ENCODE assay signal across 10 mouse cellular contexts in the genomic region with DNA sequence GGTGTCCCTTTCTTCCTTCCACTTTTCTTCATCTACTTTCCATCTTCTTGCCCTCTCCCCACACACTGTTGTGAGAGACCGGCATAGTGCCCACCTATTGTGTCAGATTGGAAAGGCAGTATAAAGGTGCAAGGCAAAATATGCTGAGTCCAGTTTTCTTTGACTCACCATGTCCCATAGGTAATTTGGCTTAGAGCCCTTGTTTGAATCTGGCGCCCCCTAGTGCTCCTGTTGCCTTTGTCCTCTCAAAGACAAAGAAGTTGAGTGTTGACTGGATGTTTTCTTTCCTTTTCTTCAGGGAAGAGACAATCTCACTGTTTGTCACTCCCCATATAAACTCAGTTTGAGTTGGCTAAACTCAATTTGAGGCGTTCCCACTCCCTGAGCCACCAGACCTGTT.
A peak's percentile ranks its signal among the peaks of the same experiment; 100 is the strongest.
DNase-seq lines count a peak whose midpoint lies in the region; ATAC-seq and TF ChIP-seq lines count a peak whose summit lies in the region.
"Had no signal": no experiment of that assay in that cellular context is flagged by ENCODE, and none has a peak within 500 bp of the region (broad histone marks: within the 10 kb centered on the region; RNA-seq: fewer than 3 reads in every experiment).

No protein-coding gene starts in this region.

- H3K4me1 ChIP-seq in kidney, embryonic 15.5 days = no peaks in the 10 kb centered on the region
- H3K4me1 ChIP-seq in E14TG2a.4 (replicated peaks; ENCODE audit: low read depth, low read length) = no peaks in the 10 kb centered on the region
- H3K4me1 ChIP-seq in embryonic facial prominence, embryonic 10.5 days = no peaks in the 10 kb centered on the region
- no peaks in the 10 kb centered on the region for H3K4me1 ChIP-seq in forebrain, embryonic 10.5 days
- H3K4me1 ChIP-seq: neural tube, embryonic 13.5 days; stomach, embryonic 15.5 days had no signal

- no peak overlapping the region for H3K4me2 ChIP-seq in kidney, embryonic 15.5 days
- H3K4me2 ChIP-seq: neural tube, embryonic 13.5 days; stomach, embryonic 15.5 days had no signal

- H3K9me3 ChIP-seq in kidney, embryonic 15.5 days (replicated peaks) = no peaks in the 10 kb centered on the region
- H3K9me3 ChIP-seq in E14TG2a.4 (ENCODE audit: low read length) = no peaks in the 10 kb centered on the region
- H3K9me3 ChIP-seq in embryonic facial prominence, embryonic 10.5 days = no peaks in the 10 kb centered on the region
- H3K9me3 ChIP-seq in forebrain, embryonic 10.5 days = no peaks in the 10 kb centered on the region
- H3K9me3 ChIP-seq: neural tube, embryonic 13.5 days; stomach, embryonic 15.5 days had no signal

- H3K9ac ChIP-seq in kidney, embryonic 15.5 days = no peak overlapping the region
- H3K9ac ChIP-seq: neural tube, embryonic 13.5 days; stomach, embryonic 15.5 days had no signal

- no peak overlapping the region for H3K27ac ChIP-seq in kidney, embryonic 15.5 days
- H3K27ac ChIP-seq in embryonic facial prominence, embryonic 10.5 days (replicated peaks) = no peak overlapping the region
- H3K27ac ChIP-seq in forebrain, embryonic 10.5 days = no peak overlapping the region
- H3K27ac ChIP-seq: neural tube, embryonic 13.5 days; stomach, embryonic 15.5 days had no signal

- H3K4me3 ChIP-seq in kidney, embryonic 15.5 days (replicated peaks) = no peak overlapping the region
- no peak overlapping the region for H3K4me3 ChIP-seq in E14TG2a.4 (replicated peaks; ENCODE audit: low read length)
- H3K4me3 ChIP-seq in embryonic facial prominence, embryonic 10.5 days = no peak overlapping the region
- H3K4me3 ChIP-seq in forebrain, embryonic 10.5 days = no peak overlapping the region
- H3K4me3 ChIP-seq: neural tube, embryonic 13.5 days; stomach, embryonic 15.5 days had no signal

- ATAC-seq in kidney, embryonic 15.5 days (replicated peaks; ENCODE audit: low FRiP score) = no peak

- peak; percentile 30 for DNase-seq in kidney, adult 18-20 months
- DNase-seq in 416B (ENCODE audit: low read depth) = peak; percentile 5
- peak; percentile 15 for DNase-seq in embryonic facial prominence, embryonic 10.5 days (ENCODE audit: low spot score)
- no peak for DNase-seq in frontal cortex, postnatal 25 days (ENCODE audit: low spot score in 2 of 2)
- no peak for DNase-seq in natural killer cell, adult 2 months (ENCODE audit: low spot score in 2 of 2)
- no peak for DNase-seq in forebrain, embryonic 10.5 days (ENCODE audit: extremely low spot score, low spot score)

- 69% methylated on average over 3 of the region's 3 CpGs for WGBS in kidney, embryonic 15.5 days
- 64% methylated on average over 3 of the region's 3 CpGs for WGBS in embryonic facial prominence, embryonic 10.5 days
- WGBS in forebrain, embryonic 10.5 days = 67% methylated on average over 3 of the region's 3 CpGs

- no peaks in the 10 kb centered on the region for H3K27me3 ChIP-seq in kidney, embryonic 15.5 days
- H3K27me3 ChIP-seq in E14TG2a.4 (ENCODE audit: insufficient read depth, low read length) = no peaks in the 10 kb centered on the region
- H3K27me3 ChIP-seq in embryonic facial prominence, embryonic 10.5 days (replicated peaks; ENCODE audit: low read depth, poor library complexity, severe bottlenecking) = peaks cover 9% of the 10 kb centered on the region
- H3K27me3 ChIP-seq in forebrain, embryonic 10.5 days (ENCODE audit: poor library complexity, severe bottlenecking) = no peaks in the 10 kb centered on the region
- H3K27me3 ChIP-seq: neural tube, embryonic 13.5 days; stomach, embryonic 15.5 days had no signal

- no peaks in the 10 kb centered on the region for H3K36me3 ChIP-seq in kidney, embryonic 15.5 days
- no peaks in the 10 kb centered on the region for H3K36me3 ChIP-seq in E14TG2a.4 (ENCODE audit: insufficient read depth, low read length)
- peaks cover 8% of the 10 kb centered on the region for H3K36me3 ChIP-seq in embryonic facial prominence, embryonic 10.5 days (replicated peaks)
- peaks cover 7% of the 10 kb centered on the region; the same call in 1 of the 2 replicates for H3K36me3 ChIP-seq in forebrain, embryonic 10.5 days (replicated peaks)
- H3K36me3 ChIP-seq: neural tube, embryonic 13.5 days; stomach, embryonic 15.5 days had no signal

- peak; percentile 42 for TF ChIP-seq CTCF in E14TG2a.4 (conservative IDR thresholded peaks at IDR 0.05; ENCODE audit: low read length)

Comparison
In these comparisons a context has a peak if more than half of its experiments do, and no peak if none do; other contexts are left out.
1. DNase-seq: peak in kidney, adult 18-20 months (single experiment), 416B (single experiment) and embryonic facial prominence, embryonic 10.5 days (single experiment); none in frontal cortex, postnatal 25 days (0 of 2), natural killer cell, adult 2 months (0 of 2) and forebrain, embryonic 10.5 days (single experiment).